ENCODE assay signal across 8 mouse cellular contexts in genomic region chr16:94362174-94362873, GRCm38 (mm10). TPM values are rescaled to one million over a fixed set of nuclear protein-coding genes. Genes with fewer than 3 reads are reported as not detected.
A peak's percentile ranks its signal among the peaks of the same experiment; 100 is the strongest.
DNase-seq lines count a peak whose midpoint lies in the region; ATAC-seq and TF ChIP-seq lines count a peak whose summit lies in the region.

No protein-coding gene starts in this region.

- H3K4me1 ChIP-seq in stomach, postnatal 0 days (replicated peaks; ENCODE audit: control insufficient read depth, insufficient read depth): no peaks in the 10 kb centered on the region

- 40% methylated on average over 10 of the region's 10 CpGs for WGBS in stomach, postnatal 0 days

- peak; percentile 11 to 17 for DNase-seq in spleen, postnatal 36 days (ENCODE audit: low spot score in 2 of 2)
- DNase-seq in spleen, adult 12 weeks (ENCODE audit: low spot score): no peak
- peak; percentile 54 for DNase-seq in cerebellum, adult 9-11 months
- peak; percentile 37 for DNase-seq in gastrocnemius, postnatal 25 days
- DNase-seq in layer of hippocampus, adult 11-12 months (ENCODE audit: low spot score): peak; percentile 74
- peak; percentile 15 for DNase-seq in lung, postnatal 25 days (ENCODE audit: low spot score)
- no peak for DNase-seq in stomach, postnatal 0 days (ENCODE audit: low spot score)
- DNase-seq in thymus, postnatal 0 days (ENCODE audit: low spot score): no peak

- no peak for TF ChIP-seq EP300 in stomach, postnatal 0 days (optimal IDR thresholded peaks at IDR 0.05)

- H3K36me3 ChIP-seq in stomach, postnatal 0 days (ENCODE audit: control insufficient read depth, insufficient read depth, low read length): no peaks in the 10 kb centered on the region

- no peak for TF ChIP-seq CTCF in stomach, postnatal 0 days (IDR thresholded peaks at IDR 0.05; ENCODE audit: low read depth)

- H3K27me3 ChIP-seq in stomach, postnatal 0 days (ENCODE audit: control insufficient read depth, insufficient read depth, low read length): no peaks in the 10 kb centered on the region

- H3K27ac ChIP-seq in stomach, postnatal 0 days (replicated peaks): no peak overlapping the region

- H3K4me3 ChIP-seq in stomach, postnatal 0 days (ENCODE audit: low read depth, low read length): no peak overlapping the region

- no peak overlapping the region for H3K9ac ChIP-seq in stomach, postnatal 0 days (ENCODE audit: low read length)

- H3K4me2 ChIP-seq in stomach, postnatal 0 days (replicated peaks; ENCODE audit: low read depth): no peak overlapping the region

- no peaks in the 10 kb centered on the region for H3K9me3 ChIP-seq in stomach, postnatal 0 days (ENCODE audit: control insufficient read depth, low read length)

- 0 out of 2 replicates have a peak, but pooled peaks have one; percentile 40 for ATAC-seq in stomach, postnatal 0 days (ENCODE audit: low FRiP score, low TSS enrichment)

RNA-seq across cellular contexts. Expression of gene Ttc3, which starts 8.1 kb away (rescaled TPM):
- 10 to 100 TPM; 46.8 to 50.2 TPM for total RNA-seq in gastrocnemius, postnatal 25 days (2021)
- polyA plus RNA-seq in stomach, postnatal 0 days (2015; fragmentation: Nextera tagmentation; extraction: Ambion mirVana): 58.0 and 60.3 TPM in 2 replicates
- polyA plus RNA-seq in thymus, postnatal 0 days (2015; fragmentation: Nextera tagmentation; extraction: Ambion mirVana): 98.1 and 100 TPM in 2 replicates

RNA-seq across cellular contexts. Expression of gene Pigp, which starts 9.3 kb away (rescaled TPM):
- 100 to 1,000 TPM; 106 to 116 TPM for total RNA-seq in gastrocnemius, postnatal 25 days (2021)
- 157 TPM in 2 replicates for polyA plus RNA-seq in stomach, postnatal 0 days (2015; fragmentation: Nextera tagmentation; extraction: Ambion mirVana)
- polyA plus RNA-seq in thymus, postnatal 0 days (2015; fragmentation: Nextera tagmentation; extraction: Ambion mirVana): 123 and 126 TPM in 2 replicates

RNA-seq across cellular contexts. Expression of gene Ripply3, which starts 34.1 kb away (rescaled TPM):
- 1 to 10 TPM in 1 of 2 experiments, under 1 TPM in 1; 0.91 to 1.2 TPM for total RNA-seq in gastrocnemius, postnatal 25 days (2021)
- 9.7 and 10.0 TPM in 2 replicates for polyA plus RNA-seq in stomach, postnatal 0 days (2015; fragmentation: Nextera tagmentation; extraction: Ambion mirVana)
- polyA plus RNA-seq in thymus, postnatal 0 days (2015; fragmentation: Nextera tagmentation; extraction: Ambion mirVana): 2.2 and 2.5 TPM in 2 replicates

RNA-seq across cellular contexts. Expression of gene Hlcs, which starts 49.0 kb away (rescaled TPM):
- 1 to 10 TPM; 6.8 to 8.6 TPM for total RNA-seq in gastrocnemius, postnatal 25 days (2021)
- 7.0 TPM in 2 replicates for polyA plus RNA-seq in stomach, postnatal 0 days (2015; fragmentation: Nextera tagmentation; extraction: Ambion mirVana)
- polyA plus RNA-seq in thymus, postnatal 0 days (2015; fragmentation: Nextera tagmentation; extraction: Ambion mirVana): 3.8 and 5.6 TPM in 2 replicates

Comparison
In these comparisons a context has a peak if more than half of its experiments do, and no peak if none do; other contexts are left out.
1. DNase-seq: peak in spleen, postnatal 36 days (2 of 2), cerebellum, adult 9-11 months (single experiment), gastrocnemius, postnatal 25 days (single experiment), layer of hippocampus, adult 11-12 months (single experiment) and lung, postnatal 25 days (single experiment); none in spleen, adult 12 weeks (single experiment), stomach, postnatal 0 days (single experiment) and thymus, postnatal 0 days (single experiment).